Mouse (Mus musculus) heart, adult 2 months (tissue): Measurements from ENCODE around the gene Top3b. TPM values are rescaled to one million over a fixed set of nuclear protein-coding genes. Genes with fewer than 3 reads are reported as not detected.

Experiments used
- DNase-seq, 2 experiments: peaks; one replicate each; pipeline ENCODE4 v3.0.0; 2021
- H3K27ac ChIP-seq: fragments of 200-600 bp; 2 replicates; pipeline ENCODE4 v1.8.1; 2022
- H3K27me3 ChIP-seq: fragments of 200-500 bp; 2 replicates; pipeline ENCODE4 v1.6.1; 2012; ENCODE audit warnings: mild to moderate bottlenecking, low read length, inconsistent platforms, mixed read lengths; ENCODE audit not compliant: control insufficient read depth, insufficient read depth
- H3K36me3 ChIP-seq: fragments of 200-500 bp; 2 replicates; pipeline ENCODE4 v1.6.1; 2012; ENCODE audit warnings: low read length, inconsistent platforms; ENCODE audit not compliant: control insufficient read depth, insufficient read depth
- H3K4me1 ChIP-seq: fragments of 200-500 bp; 2 replicates; pipeline ENCODE4 v1.6.1; 2011; ENCODE audit warnings: low read length; ENCODE audit not compliant: control insufficient read depth, insufficient read depth
- H3K4me3 ChIP-seq: fragments of 200-600 bp; 2 replicates; pipeline ENCODE4 v1.8.1; 2022
- H3K79me2 ChIP-seq: fragments of 200-500 bp; replicated peaks from 2 replicates; pipeline ENCODE4 v1.6.1; 2012; ENCODE audit warnings: mild to moderate bottlenecking, inconsistent platforms, low read length, moderate library complexity, mixed read lengths; ENCODE audit not compliant: control insufficient read depth, insufficient read depth
- H3K9ac ChIP-seq: fragments of 200-500 bp; 2 replicates; pipeline ENCODE4 v1.6.1; 2012; ENCODE audit warnings: low read depth, mild to moderate bottlenecking, control low read depth, inconsistent platforms, low read length, mixed read lengths
- CTCF ChIP-seq: fragments of 200-600 bp; IDR thresholded peaks from 2 replicates; pipeline ENCODE4 v1.8.1; 2022; ENCODE audit warnings: antibody characterized with exemption, mild to moderate bottlenecking, moderate library complexity
- EP300 ChIP-seq: fragments of 200-500 bp; IDR thresholded peaks from 2 replicates; pipeline ENCODE4 v1.6.1; 2011; ENCODE audit warnings: low read depth, low read length, control low read depth; ENCODE audit not compliant: insufficient read depth
- POLR2A ChIP-seq: fragments of 200-500 bp; IDR thresholded peaks from 2 replicates; pipeline ENCODE4 v1.6.1; 2011; ENCODE audit warnings: mild to moderate bottlenecking, low read depth, low read length, control low read depth; ENCODE audit not compliant: insufficient read depth
- WGBS: fragments of 180-500 bp; shearing (Covaris S2); methylation state at CpG from one replicate; pipeline ENCODE4 v1.1.7; 2018; 5-methylcytosine and 5-hydroxymethylcytosine counted together
- intact Hi-C: fragments of 180-260 bp; cut with DNase I; formaldehyde crosslinking; loops from one replicate; pipeline ENCODE4 v1.15.1; 2025
- polyA plus RNA-seq: library from polyadenylated mRNA; depleted of rRNA; stranded (reverse); fragments of >200 nt; gene quantifications from 2 replicates; pipeline ENCODE4 v1.2.3, GENCODE M21; 2012; rRNA removed
- total RNA-seq, 2 experiments: library from RNA; stranded (reverse); gene quantifications; 2 replicates each; pipeline ENCODE4 v1.2.3; 2021

Top3b gene
- total and polyA plus RNA-seq, 3 experiments, result 23.7 to 38.1 (median 24.3) TPM

GRCm38 (mm10) chr16:16941078-16941477 is 70.5 kb downstream of the Top3b start:
- WGBS, result 91% methylated on average over 2 of the region's 2 CpGs
- no peak for DNase-seq
- intact Hi-C loops, result no loop called here
- Histone ChIP-seq H3K27ac (no peak overlapping the region), H3K4me1 (no peaks in the 10 kb centered on the region), H3K79me2 (no peaks in the 10 kb centered on the region), H3K27me3 (no peaks in the 10 kb centered on the region), H3K36me3 (no peaks in the 10 kb centered on the region), H3K9ac (no peak overlapping the region), H3K4me3 (no peak overlapping the region)
- no peak for TF ChIP-seq POLR2A
- no peak for TF ChIP-seq EP300
- TF ChIP-seq CTCF, result no peak

Other genes with a start within 250 kb of the Top3b start
- not detected for gene Olfr19, start 194.3 kb upstream of the Top3b start, total RNA-seq
- gene Olfr19, start 194.3 kb upstream of the Top3b start, polyA plus RNA-seq, result not detected in 2 replicates
- gene Spag6l, start 41.3 kb upstream of the Top3b start, total RNA-seq, result under 1 TPM in 1 of 2 experiments, not detected in 1; 0.23 TPM
- gene Spag6l, start 41.3 kb upstream of the Top3b start, polyA plus RNA-seq, result 0.15 and 0.53 TPM in 2 replicates
- not detected for gene Igll1, start 6.8 kb upstream of the Top3b start, total RNA-seq
- not detected in 2 replicates for gene Igll1, start 6.8 kb upstream of the Top3b start, polyA plus RNA-seq
- not detected for gene Vpreb1, start 107 bp downstream of the Top3b start, total RNA-seq
- gene Vpreb1, start 107 bp downstream of the Top3b start, polyA plus RNA-seq, result 0.88 TPM in 1 of 2 replicates, not detected in the other
- 10 to 100 TPM; 20.9 to 24.6 TPM for gene Ppm1f, start 25.7 kb downstream of the Top3b start, total RNA-seq
- gene Ppm1f, start 25.7 kb downstream of the Top3b start, polyA plus RNA-seq, result 15.6 and 20.9 TPM in 2 replicates
- gene Mapk1, start 112.6 kb downstream of the Top3b start, total RNA-seq, result 100 to 1,000 TPM; 103 to 115 TPM
- gene Mapk1, start 112.6 kb downstream of the Top3b start, polyA plus RNA-seq, result 56.2 and 104 TPM in 2 replicates
- gene Ypel1, start 199.0 kb downstream of the Top3b start, total RNA-seq, result 1 to 10 TPM in 1 of 2 experiments, under 1 TPM in 1; 0.99 to 1.2 TPM
- gene Ypel1, start 199.0 kb downstream of the Top3b start, polyA plus RNA-seq, result 0.53 and 1.3 TPM in 2 replicates
- gene Ppil2, start 240.5 kb downstream of the Top3b start, total RNA-seq, result 10 to 100 TPM; 33.1 to 39.1 TPM
- 49.3 and 77.6 TPM in 2 replicates for gene Ppil2, start 240.5 kb downstream of the Top3b start, polyA plus RNA-seq